Mouse (Mus musculus) C2C12 (cell line): ENCODE results near the gene Clpb. TPM values are rescaled to one million over a fixed set of nuclear protein-coding genes. Genes with fewer than 3 reads are reported as not detected.

Experiments used
- H3K27me3 ChIP-seq: one replicate; pipeline ENCODE4 v1.6.1; 2011; ENCODE audit not compliant: control insufficient read depth, insufficient read depth, insufficient read length
- H3K36me3 ChIP-seq: one replicate; pipeline ENCODE4 v1.6.1; 2011; ENCODE audit not compliant: control insufficient read depth, insufficient read depth
- H3K4me3 ChIP-seq: one replicate; pipeline ENCODE4 v1.5.1; 2011; ENCODE audit warnings: mild to moderate bottlenecking, control low read depth; ENCODE audit not compliant: poor library complexity, insufficient read depth, severe bottlenecking
- H3K79me2 ChIP-seq: one replicate; pipeline ENCODE4 v1.6.1; 2011; ENCODE audit not compliant: control insufficient read depth, insufficient read depth
- H3K79me3 ChIP-seq: one replicate; pipeline ENCODE4 v1.6.1; 2011; ENCODE audit warnings: low read depth, control low read depth
- H3ac ChIP-seq: one replicate; pipeline ENCODE3; 2011; ENCODE audit warnings: low read depth; ENCODE audit not compliant: control insufficient read depth, insufficient read length
- CEBPB ChIP-seq: IDR thresholded peaks from one replicate; pipeline ENCODE4 v1.6.1; 2011; ENCODE audit warnings: low read depth, mild to moderate bottlenecking, control low read depth, moderate library complexity
- CTCF ChIP-seq: IDR thresholded peaks from one replicate; pipeline ENCODE4 v1.5.1; 2011; ENCODE audit not compliant: control insufficient read depth, insufficient read depth, insufficient read length
- FOSL1 ChIP-seq: IDR thresholded peaks from one replicate; pipeline ENCODE4 v1.8.0; 2011; ENCODE audit warnings: mild to moderate bottlenecking, low read length; ENCODE audit not compliant: poor library complexity, insufficient read depth, severe bottlenecking
- MAX ChIP-seq: IDR thresholded peaks from one replicate; pipeline ENCODE4 v1.6.1; 2011; ENCODE audit warnings: mild to moderate bottlenecking, control low read depth
- MYOD1 ChIP-seq: IDR thresholded peaks from one replicate; pipeline ENCODE4 v1.6.1; 2011; ENCODE audit warnings: low read depth; ENCODE audit not compliant: control insufficient read depth, insufficient read length
- MYOG ChIP-seq: IDR thresholded peaks from one replicate; pipeline ENCODE4 v1.6.1; 2011; ENCODE audit not compliant: control insufficient read depth, insufficient read length; ENCODE audit errors: extremely low read depth
- USF1 ChIP-seq: IDR thresholded peaks from one replicate; pipeline ENCODE4 v1.6.1; 2011; ENCODE audit warnings: low read depth, mild to moderate bottlenecking, control low read depth, moderate library complexity
- polyA plus RNA-seq: library from polyadenylated mRNA; unstranded; fragments of >200 nt; fragmentation: generic; extraction: Trizol; gene quantifications from one replicate; pipeline ENCODE4 v1.2.1, GENCODE M21; 2012; ENCODE audit warnings: missing spikeins

The Clpb gene
- polyA plus RNA-seq, 1 experiment = 67.3 TPM

GRCm38 (mm10) chr7:101822836-101823757 lies 159.7 kb downstream of the Clpb start:
- Histone ChIP-seq H3K4me3 (no peak overlapping the region), H3K36me3 (peaks cover 33% of the 10 kb centered on the region), H3ac (no peak overlapping the region), H3K27me3 (no peaks in the 10 kb centered on the region), H3K79me3 (no peaks in the 10 kb centered on the region), H3K79me2 (no peaks in the 10 kb centered on the region)
- TF ChIP-seq FOSL1 (no peak), MAX (no peak), USF1 (no peak), CTCF (no peak), MYOG (no peak), MYOD1 (no peak), CEBPB (no peak)

DNA sequence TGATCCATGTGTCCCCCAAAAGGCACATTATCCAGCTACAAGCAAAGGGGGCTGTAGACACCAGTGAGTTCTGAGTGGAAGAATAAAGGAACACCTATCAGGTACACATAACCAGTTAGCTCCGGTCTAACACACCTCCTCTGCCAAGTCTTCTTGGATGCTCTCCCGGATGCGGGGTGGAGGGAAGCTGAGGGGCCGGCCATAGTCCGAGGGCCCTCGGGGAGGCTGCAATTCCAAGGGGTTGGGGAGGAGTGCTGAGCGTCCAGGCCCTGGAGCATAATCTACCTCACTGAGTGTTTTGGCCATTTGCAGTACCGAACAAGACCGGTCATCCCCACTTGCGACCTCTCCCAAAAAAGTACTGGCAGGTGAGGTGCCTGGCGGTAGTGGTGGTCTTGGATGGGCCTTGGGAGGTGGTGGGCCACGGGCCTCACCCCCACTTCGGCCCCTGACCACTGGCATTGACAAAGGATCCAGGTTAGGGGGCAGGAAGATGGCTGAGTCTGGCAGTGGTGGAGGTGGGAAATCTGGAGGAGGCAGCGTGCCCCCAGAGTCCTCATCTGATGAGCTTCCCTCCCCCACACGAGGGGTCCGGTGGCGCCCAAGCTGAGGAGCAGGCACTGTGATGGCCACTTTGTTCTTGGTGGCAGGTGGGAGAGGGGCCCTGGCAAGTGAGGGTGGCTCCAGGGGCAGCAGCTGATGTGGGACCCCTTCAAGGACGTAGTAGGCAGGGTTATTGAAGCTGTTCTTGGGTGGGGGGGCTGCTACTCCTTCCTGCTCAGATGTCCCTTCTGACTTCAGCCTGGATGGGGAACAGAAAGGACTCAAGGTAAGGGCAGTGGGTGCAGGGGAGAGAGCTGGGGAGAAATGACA lies 160.6 kb downstream of the Clpb start:
- H3K79me2 ChIP-seq = no peaks in the 10 kb centered on the region
- peaks cover 42% of the 10 kb centered on the region for H3K36me3 ChIP-seq
- no peak overlapping the region for H3K4me3 ChIP-seq
- H3K79me3 ChIP-seq = no peaks in the 10 kb centered on the region
- TF ChIP-seq CEBPB = no peak
- no peak for TF ChIP-seq CTCF
- no peak for TF ChIP-seq MYOG
- H3K27me3 ChIP-seq = no peaks in the 10 kb centered on the region
- no peak overlapping the region for H3ac ChIP-seq

DNA sequence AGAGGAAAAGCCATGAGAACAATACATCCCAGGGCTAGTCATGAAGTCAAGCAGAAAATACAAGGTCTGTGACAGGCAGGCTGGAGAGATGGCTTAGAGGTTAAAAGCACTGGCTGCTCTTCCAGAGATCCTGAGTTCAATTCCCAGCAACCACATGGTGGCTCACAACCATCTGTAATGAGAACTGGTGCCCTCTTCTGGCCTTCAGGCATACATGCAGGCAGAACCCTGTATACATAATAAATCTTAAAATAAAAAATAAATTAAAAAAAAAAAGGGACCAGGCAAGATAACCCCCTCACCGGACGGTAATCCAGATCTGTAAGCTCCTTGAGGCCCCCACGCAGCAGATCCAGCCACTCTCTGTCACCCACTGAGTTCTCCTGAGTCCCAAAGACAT lies 166.9 kb downstream of the Clpb start:
- no peak overlapping the region for H3K4me3 ChIP-seq
- H3K27me3 ChIP-seq = no peaks in the 10 kb centered on the region
- H3K36me3 ChIP-seq = peaks cover 88% of the 10 kb centered on the region
- TF ChIP-seq MAX (no peak), MYOG (no peak), CEBPB (no peak), FOSL1 (no peak), CTCF (no peak), USF1 (no peak), MYOD1 (no peak)
- peaks cover 15% of the 10 kb centered on the region for H3K79me3 ChIP-seq
- peaks cover 23% of the 10 kb centered on the region for H3K79me2 ChIP-seq
- H3ac ChIP-seq = no peak overlapping the region

- no peak overlapping the region for H3ac ChIP-seq
- H3K27me3 ChIP-seq = no peaks in the 10 kb centered on the region
- no peak overlapping the region for H3K4me3 ChIP-seq
- peaks cover 86% of the 10 kb centered on the region for H3K36me3 ChIP-seq
- H3K79me3 ChIP-seq = peaks cover 25% of the 10 kb centered on the region
- TF ChIP-seq USF1 (no peak), MAX (no peak), MYOD1 (no peak), MYOG (no peak), FOSL1 (no peak), CTCF (no peak), CEBPB (no peak)
- H3K79me2 ChIP-seq = peaks cover 33% of the 10 kb centered on the region
Observed at GRCm38 (mm10) chr7:101831437-101831836, 168.0 kb downstream of the Clpb start.

DNA sequence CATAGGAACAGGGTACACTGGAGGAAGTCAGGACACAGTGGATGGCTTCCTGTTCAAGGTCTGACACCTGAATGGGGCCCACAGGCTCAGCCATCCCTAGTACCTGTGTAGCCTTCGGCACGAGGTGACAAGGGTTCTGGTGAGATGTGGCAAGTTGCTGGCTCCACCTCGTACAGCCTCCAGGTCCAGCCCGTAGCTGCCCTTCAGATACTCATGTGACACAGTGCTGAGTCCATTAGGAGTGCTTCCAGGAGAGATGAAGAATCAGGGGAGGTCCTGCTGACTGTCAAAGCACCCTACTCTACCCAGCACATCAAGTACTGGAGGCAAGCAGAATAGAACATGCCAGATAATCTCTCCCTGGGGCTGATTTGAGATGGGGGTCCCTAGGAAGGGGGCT lies 168.9 kb downstream of the Clpb start:
- Histone ChIP-seq H3K36me3 (peaks cover 77% of the 10 kb centered on the region), H3K4me3 (no peak overlapping the region), H3K79me2 (peaks cover 43% of the 10 kb centered on the region), H3ac (no peak overlapping the region), H3K79me3 (peaks cover 29% of the 10 kb centered on the region), H3K27me3 (no peaks in the 10 kb centered on the region)
- TF ChIP-seq MAX (no peak), CEBPB (no peak)

- TF ChIP-seq CTCF (no peak), MYOG (no peak), USF1 (no peak), FOSL1 (no peak), MAX (no peak), MYOD1 (no peak), CEBPB (no peak)
- Histone ChIP-seq H3K27me3 (no peaks in the 10 kb centered on the region), H3K79me2 (peaks cover 44% of the 10 kb centered on the region), H3K4me3 (no peak overlapping the region), H3K36me3 (peaks cover 68% of the 10 kb centered on the region), H3K79me3 (peaks cover 29% of the 10 kb centered on the region), H3ac (no peak overlapping the region)
Observed at GRCm38 (mm10) chr7:101833352-101833751, 169.9 kb downstream of the Clpb start.
